Mouse (Mus musculus): ENCODE data around the gene Kcmf1.
"Not testable (repeated sequence)": the region's sequence is repeated elsewhere in the genome, so short reads cannot be mapped to it uniquely, and the experiment has no call there.

Kcmf1 gene

GRCm38 (mm10) chr6:72840867-72841780 is 58.7 kb downstream of the Kcmf1 start:
- no peak for DNase-seq (ENCODE audit: low spot score)

GRCm38 (mm10) chr6:72837756-72838155 is 62.0 kb downstream of the Kcmf1 start:
- DNase-seq (ENCODE audit: low spot score) = no peak

- DNase-seq (ENCODE audit: low spot score) = no peak
These were observed 65.3 kb downstream of the Kcmf1 start for GRCm38 (mm10) chr6:72834518-72834917.

GRCm38 (mm10) chr6:72831858-72832257 is 67.9 kb downstream of the Kcmf1 start:
- DNase-seq (ENCODE audit: low spot score) = no peak

GRCm38 (mm10) chr6:72831276-72831675 is 68.5 kb downstream of the Kcmf1 start:
- peak; percentile 92 for DNase-seq (ENCODE audit: low spot score)

- DNase-seq (ENCODE audit: low spot score) = no peak
These were observed 70.9 kb downstream of the Kcmf1 start for GRCm38 (mm10) chr6:72828857-72829256.

GRCm38 (mm10) chr6:72828037-72828436 is 71.7 kb downstream of the Kcmf1 start:
- DNase-seq (ENCODE audit: low spot score) = not testable (repeated sequence)

- no peak for DNase-seq (ENCODE audit: low spot score)
These were observed 74.0 kb downstream of the Kcmf1 start for GRCm38 (mm10) chr6:72825762-72826161.

GRCm38 (mm10) chr6:72824971-72825737 is 74.6 kb downstream of the Kcmf1 start:
- DNase-seq (ENCODE audit: low spot score) = peak; percentile 49

GRCm38 (mm10) chr6:72813456-72813855 is 86.3 kb downstream of the Kcmf1 start:
- no peak for DNase-seq (ENCODE audit: low spot score)

GRCm38 (mm10) chr6:72810248-72810647 is 89.5 kb downstream of the Kcmf1 start:
- no peak for DNase-seq (ENCODE audit: low spot score)

GRCm38 (mm10) chr6:72809522-72810149 is 90.1 kb downstream of the Kcmf1 start:
- no peak for DNase-seq (ENCODE audit: low spot score)

- no peak for DNase-seq (ENCODE audit: low spot score)
These were observed 91.4 kb downstream of the Kcmf1 start for GRCm38 (mm10) chr6:72808342-72808741.

GRCm38 (mm10) chr6:72803669-72804068 is 96.1 kb downstream of the Kcmf1 start:
- no peak for DNase-seq (ENCODE audit: low spot score)

GRCm38 (mm10) chr6:72802119-72802518 is 97.7 kb downstream of the Kcmf1 start:
- DNase-seq (ENCODE audit: low spot score) = no peak

GRCm38 (mm10) chr6:72800641-72801040 is 99.1 kb downstream of the Kcmf1 start:
- no peak for DNase-seq (ENCODE audit: low spot score)

- no peak for DNase-seq (ENCODE audit: low spot score)
These were observed 102.0 kb downstream of the Kcmf1 start for GRCm38 (mm10) chr6:72797763-72798162.

GRCm38 (mm10) chr6:72795444-72795843 is 104.3 kb downstream of the Kcmf1 start:
- no peak for DNase-seq (ENCODE audit: low spot score)

- DNase-seq (ENCODE audit: low spot score) = no peak
These were observed 104.9 kb downstream of the Kcmf1 start for GRCm38 (mm10) chr6:72794870-72795269.

GRCm38 (mm10) chr6:72792641-72793040 is 107.1 kb downstream of the Kcmf1 start:
- DNase-seq (ENCODE audit: low spot score) = no peak
